Mouse (Mus musculus): ENCODE data around the gene Ip6k2. TPM values are rescaled to one million over a fixed set of nuclear protein-coding genes. Genes with fewer than 3 reads are reported as not detected.

The Ip6k2 gene
- polyA plus RNA-seq, 1 experiment, result 163 TPM

DNA sequence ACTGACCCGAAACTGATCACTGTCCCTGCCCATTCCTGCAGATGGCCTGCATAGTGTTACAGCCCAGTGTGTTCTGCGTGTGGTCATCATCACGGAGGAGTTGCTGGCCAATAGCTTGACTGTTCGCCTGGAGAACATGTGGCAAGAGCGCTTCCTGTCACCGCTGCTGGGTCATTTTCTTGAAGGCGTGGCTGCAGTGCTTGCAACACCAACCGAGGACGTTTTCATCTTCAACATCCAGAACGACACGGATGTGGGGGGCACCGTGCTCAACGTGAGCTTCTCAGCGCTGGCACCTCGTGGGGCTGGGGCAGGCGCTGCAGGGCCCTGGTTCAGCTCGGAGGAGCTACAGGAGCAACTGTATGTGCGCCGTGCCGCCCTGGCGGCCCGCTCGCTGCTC lies 48.0 kb downstream of the Ip6k2 start:
- TF ChIP-seq CTCF (IDR thresholded peaks at IDR 0.05; ENCODE audit: borderline replicate concordance, control insufficient read depth, extremely low read depth, insufficient read depth, low read length, poor library complexity) (no peak), POLR2A (IDR thresholded peaks at IDR 0.05; ENCODE audit: control insufficient read depth, extremely low read depth, insufficient read depth, low read length, poor library complexity) (no peak)
- WGBS, result 6% methylated on average over 23 of the region's 23 CpGs
- DNase-seq, result no peak
- Histone ChIP-seq H3K27me3 (ENCODE audit: control insufficient read depth, insufficient read depth, low read length) (peaks cover 12% of the 10 kb centered on the region; the same call in 1 of the 2 replicates), H3K27ac (ENCODE audit: control insufficient read depth, insufficient read depth, low read length) (no peak overlapping the region), H3K4me3 (ENCODE audit: control insufficient read depth, insufficient read depth, low read length) (peak overlapping the region; percentile 26), H3K4me1 (replicated peaks; ENCODE audit: control insufficient read depth, insufficient read depth, low read length) (peaks cover 23% of the 10 kb centered on the region), H3K36me3 (ENCODE audit: control insufficient read depth, insufficient read depth, low read length) (no peaks in the 10 kb centered on the region)

DNA sequence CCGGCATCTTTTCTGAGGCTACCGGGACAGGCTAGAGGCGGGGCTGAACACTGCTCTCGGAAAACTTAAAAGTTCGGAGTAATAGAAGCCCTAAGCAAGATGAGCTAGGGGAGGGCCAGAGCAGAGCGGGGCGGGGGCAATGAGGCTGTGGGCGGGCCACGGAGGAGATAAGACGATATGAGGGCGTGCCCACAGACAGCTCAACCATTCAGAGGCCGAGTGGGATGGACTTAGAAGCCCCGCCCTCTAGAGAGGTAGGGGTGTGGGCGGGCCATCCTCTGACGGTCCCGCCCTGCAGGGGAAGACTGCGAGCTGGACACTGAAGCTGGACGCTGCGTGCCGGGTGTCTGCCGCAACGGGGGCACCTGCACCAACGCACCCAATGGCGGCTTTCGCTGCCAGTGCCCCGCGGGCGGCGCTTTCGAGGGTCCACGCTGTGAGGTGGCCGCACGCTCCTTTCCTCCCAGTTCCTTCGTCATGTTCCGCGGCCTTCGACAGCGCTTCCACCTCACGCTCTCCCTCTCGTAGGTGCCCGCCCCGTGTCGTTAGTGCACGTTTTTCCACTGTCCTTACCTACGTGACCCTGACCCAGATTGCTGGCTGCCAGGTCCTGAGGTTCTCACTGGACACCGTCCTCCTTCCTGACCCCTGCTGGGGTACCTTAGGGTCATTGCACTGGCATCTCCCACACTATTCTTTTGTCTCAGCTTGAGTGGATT lies 49.0 kb downstream of the Ip6k2 start:
- no peaks in the 10 kb centered on the region for H3K36me3 ChIP-seq (ENCODE audit: control insufficient read depth, insufficient read depth, low read length)
- no peak overlapping the region for H3K27ac ChIP-seq (ENCODE audit: control insufficient read depth, insufficient read depth, low read length)
- H3K27me3 ChIP-seq (ENCODE audit: control insufficient read depth, insufficient read depth, low read length), result peaks cover 12% of the 10 kb centered on the region; the same call in 1 of the 2 replicates
- 3% methylated on average over 46 of the region's 46 CpGs for WGBS
- no peak for TF ChIP-seq POLR2A (IDR thresholded peaks at IDR 0.05; ENCODE audit: control insufficient read depth, extremely low read depth, insufficient read depth, low read length, poor library complexity)
- no peak for TF ChIP-seq CTCF (IDR thresholded peaks at IDR 0.05; ENCODE audit: borderline replicate concordance, control insufficient read depth, extremely low read depth, insufficient read depth, low read length, poor library complexity)
- DNase-seq, result peak; percentile 62
- peak overlapping the region; percentile 26 for H3K4me3 ChIP-seq (ENCODE audit: control insufficient read depth, insufficient read depth, low read length)
- H3K4me1 ChIP-seq (replicated peaks; ENCODE audit: control insufficient read depth, insufficient read depth, low read length), result peaks cover 18% of the 10 kb centered on the region

- Histone ChIP-seq H3K27ac (ENCODE audit: control insufficient read depth, insufficient read depth, low read length) (no peak overlapping the region), H3K27me3 (ENCODE audit: control insufficient read depth, insufficient read depth, low read length) (no peaks in the 10 kb centered on the region), H3K4me3 (ENCODE audit: control insufficient read depth, insufficient read depth, low read length) (no peak overlapping the region), H3K36me3 (ENCODE audit: control insufficient read depth, insufficient read depth, low read length) (no peaks in the 10 kb centered on the region), H3K4me1 (replicated peaks; ENCODE audit: control insufficient read depth, insufficient read depth, low read length) (no peaks in the 10 kb centered on the region)
- WGBS, result 17% methylated on average over 14 of the region's 14 CpGs
- DNase-seq, result no peak
- TF ChIP-seq CTCF (IDR thresholded peaks at IDR 0.05; ENCODE audit: borderline replicate concordance, control insufficient read depth, extremely low read depth, insufficient read depth, low read length, poor library complexity), result no peak
- no peak for TF ChIP-seq POLR2A (IDR thresholded peaks at IDR 0.05; ENCODE audit: control insufficient read depth, extremely low read depth, insufficient read depth, low read length, poor library complexity)
These were observed 59.4 kb downstream of the Ip6k2 start for GRCm38 (mm10) chr9:108842989-108843388.

DNA sequence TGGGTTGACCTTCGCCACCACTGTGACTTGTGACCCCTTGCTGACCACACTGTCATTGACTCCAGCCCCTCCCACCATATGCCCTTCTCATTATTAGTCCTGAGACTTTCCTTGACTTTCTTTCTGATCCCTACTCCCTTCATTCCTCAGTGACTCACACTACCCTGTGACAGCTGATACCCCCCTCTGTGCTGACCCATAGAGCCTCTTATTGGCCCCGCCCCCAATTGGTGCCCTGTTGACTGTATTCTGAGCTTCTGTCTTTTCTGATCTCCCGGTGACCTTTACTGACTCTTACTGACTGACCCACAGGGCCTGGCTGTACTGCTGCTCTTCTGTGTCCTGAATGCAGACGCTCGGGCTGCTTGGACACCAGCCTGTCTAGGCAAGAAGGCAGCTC lies 61.8 kb downstream of the Ip6k2 start:
- WGBS, result 87% methylated on average over 5 of the region's 5 CpGs
- TF ChIP-seq CTCF (IDR thresholded peaks at IDR 0.05; ENCODE audit: borderline replicate concordance, control insufficient read depth, extremely low read depth, insufficient read depth, low read length, poor library complexity) (no peak), POLR2A (IDR thresholded peaks at IDR 0.05; ENCODE audit: control insufficient read depth, extremely low read depth, insufficient read depth, low read length, poor library complexity) (no peak)
- Histone ChIP-seq H3K27ac (ENCODE audit: control insufficient read depth, insufficient read depth, low read length) (no peak overlapping the region), H3K4me3 (ENCODE audit: control insufficient read depth, insufficient read depth, low read length) (no peak overlapping the region), H3K4me1 (replicated peaks; ENCODE audit: control insufficient read depth, insufficient read depth, low read length) (no peaks in the 10 kb centered on the region), H3K27me3 (ENCODE audit: control insufficient read depth, insufficient read depth, low read length) (no peaks in the 10 kb centered on the region), H3K36me3 (ENCODE audit: control insufficient read depth, insufficient read depth, low read length) (no peaks in the 10 kb centered on the region)
- no peak for DNase-seq

- no peak overlapping the region for H3K4me3 ChIP-seq (ENCODE audit: control insufficient read depth, insufficient read depth, low read length)
- TF ChIP-seq POLR2A (IDR thresholded peaks at IDR 0.05; ENCODE audit: control insufficient read depth, extremely low read depth, insufficient read depth, low read length, poor library complexity) (no peak), CTCF (IDR thresholded peaks at IDR 0.05; ENCODE audit: borderline replicate concordance, control insufficient read depth, extremely low read depth, insufficient read depth, low read length, poor library complexity) (no peak)
- no peak for DNase-seq
These were observed 63.8 kb downstream of the Ip6k2 start for GRCm38 (mm10) chr9:108847374-108847773.

GRCm38 (mm10) chr9:108848419-108848818 lies 64.8 kb downstream of the Ip6k2 start:
- peaks cover under 1% of the 10 kb centered on the region for H3K4me1 ChIP-seq (replicated peaks; ENCODE audit: control insufficient read depth, insufficient read depth, low read length)
- no peaks in the 10 kb centered on the region for H3K36me3 ChIP-seq (ENCODE audit: control insufficient read depth, insufficient read depth, low read length)
- 82% methylated on average over 17 of the region's 17 CpGs for WGBS
- TF ChIP-seq POLR2A (IDR thresholded peaks at IDR 0.05; ENCODE audit: control insufficient read depth, extremely low read depth, insufficient read depth, low read length, poor library complexity), result no peak
- no peak for TF ChIP-seq CTCF (IDR thresholded peaks at IDR 0.05; ENCODE audit: borderline replicate concordance, control insufficient read depth, extremely low read depth, insufficient read depth, low read length, poor library complexity)
- H3K27me3 ChIP-seq (ENCODE audit: control insufficient read depth, insufficient read depth, low read length), result no peaks in the 10 kb centered on the region
- H3K4me3 ChIP-seq (ENCODE audit: control insufficient read depth, insufficient read depth, low read length), result no peak overlapping the region
- DNase-seq, result no peak
- no peak overlapping the region for H3K27ac ChIP-seq (ENCODE audit: control insufficient read depth, insufficient read depth, low read length)

More at GRCm38 (mm10) chr9:108847374-108847773, 63.8 kb downstream of the Ip6k2 start:
- H3K36me3 ChIP-seq (ENCODE audit: control insufficient read depth, insufficient read depth, low read length), result no peaks in the 10 kb centered on the region
- H3K27ac ChIP-seq (ENCODE audit: control insufficient read depth, insufficient read depth, low read length), result no peak overlapping the region
- no peaks in the 10 kb centered on the region for H3K27me3 ChIP-seq (ENCODE audit: control insufficient read depth, insufficient read depth, low read length)
- WGBS, result 86% methylated on average over 4 of the region's 4 CpGs
- no peaks in the 10 kb centered on the region for H3K4me1 ChIP-seq (replicated peaks; ENCODE audit: control insufficient read depth, insufficient read depth, low read length)

Measured in thymus, adult 2 months (tissue).